Mouse (Mus musculus) lung, embryonic 15.5 days (tissue): ENCODE measurements around the gene C130050O18Rik. TPM values are rescaled to one million over a fixed set of nuclear protein-coding genes. Genes with fewer than 3 reads are reported as not detected.
A peak's percentile ranks its signal among the peaks of the same experiment; 100 is the strongest.
"Not testable (repeated sequence)": the region's sequence is repeated elsewhere in the genome, so short reads cannot be mapped to it uniquely, and the experiment has no call there.

ENCODE experiments used
- ATAC-seq: fragments of 200-750 bp; cut with Nextera tagmentation; 2 replicates; pipeline ENCODE4 v1.8.0; 2017; ENCODE audit warnings: moderate number of reproducible peaks, borderline replicate concordance; ENCODE audit not compliant: low FRiP score, low TSS enrichment; ENCODE audit errors: extremely low read depth
- H3K27ac ChIP-seq: fragments of 300-500 bp; sonication (generic); 2 replicates; pipeline ENCODE4 v1.5.1; 2015; ENCODE audit warnings: moderate library complexity, mild to moderate bottlenecking, inconsistent platforms
- H3K27me3 ChIP-seq: fragments of 300-500 bp; sonication (generic); 2 replicates; pipeline ENCODE4 v1.6.1; 2015; ENCODE audit warnings: inconsistent platforms
- H3K36me3 ChIP-seq: fragments of 300-500 bp; sonication (generic); 2 replicates; pipeline ENCODE4 v1.6.1; 2015; ENCODE audit warnings: inconsistent platforms
- H3K4me1 ChIP-seq: fragments of 300-500 bp; sonication (generic); 2 replicates; pipeline ENCODE4 v1.6.1; 2015; ENCODE audit warnings: inconsistent platforms
- H3K4me2 ChIP-seq: fragments of 300-500 bp; sonication (generic); 2 replicates; pipeline ENCODE4 v1.6.1; 2015; ENCODE audit warnings: inconsistent platforms, mild to moderate bottlenecking, moderate library complexity
- H3K4me3 ChIP-seq: fragments of 300-500 bp; sonication (generic); 2 replicates; pipeline ENCODE4 v1.5.1; 2015; ENCODE audit warnings: mild to moderate bottlenecking, inconsistent platforms
- H3K9ac ChIP-seq: fragments of 300-500 bp; sonication (generic); 2 replicates; pipeline ENCODE4 v1.6.1; 2015; ENCODE audit warnings: inconsistent platforms
- H3K9me3 ChIP-seq: fragments of 300-500 bp; sonication (generic); 2 replicates; pipeline ENCODE4 v1.6.1; 2016; ENCODE audit warnings: inconsistent platforms
- WGBS: fragments of 180-500 bp; shearing (Covaris S2); methylation state at CpG from one replicate; pipeline ENCODE4 v1.1.7; 2015; 5-methylcytosine and 5-hydroxymethylcytosine counted together
- polyA plus RNA-seq: library from polyadenylated mRNA; unstranded; fragments of >200 nt; fragmentation: Nextera tagmentation; extraction: Ambion mirVana; gene quantifications from 2 replicates; pipeline ENCODE4 v1.2.1, GENCODE M21; 2015

C130050O18Rik gene
- polyA plus RNA-seq, 1 experiment from 2014 or later, result 1.0 TPM

- H3K4me2 ChIP-seq, result peak overlapping the region; percentile 32
- no peak for ATAC-seq
- no peaks in the 10 kb centered on the region for H3K27me3 ChIP-seq
- 73% methylated on average over 18 of the region's 18 CpGs for WGBS
- H3K9ac ChIP-seq, result no peak overlapping the region
- H3K36me3 ChIP-seq, result no peaks in the 10 kb centered on the region
- H3K9me3 ChIP-seq, result no peaks in the 10 kb centered on the region
- H3K27ac ChIP-seq, result peak overlapping the region; percentile 81
- H3K4me3 ChIP-seq, result peak overlapping the region; percentile 6; the same call in 1 of the 2 replicates
- H3K4me1 ChIP-seq, result peaks cover 67% of the 10 kb centered on the region
Measured at GRCm38 (mm10) chr5:139381586-139382513, 23.2 kb upstream of the C130050O18Rik start.

DNA sequence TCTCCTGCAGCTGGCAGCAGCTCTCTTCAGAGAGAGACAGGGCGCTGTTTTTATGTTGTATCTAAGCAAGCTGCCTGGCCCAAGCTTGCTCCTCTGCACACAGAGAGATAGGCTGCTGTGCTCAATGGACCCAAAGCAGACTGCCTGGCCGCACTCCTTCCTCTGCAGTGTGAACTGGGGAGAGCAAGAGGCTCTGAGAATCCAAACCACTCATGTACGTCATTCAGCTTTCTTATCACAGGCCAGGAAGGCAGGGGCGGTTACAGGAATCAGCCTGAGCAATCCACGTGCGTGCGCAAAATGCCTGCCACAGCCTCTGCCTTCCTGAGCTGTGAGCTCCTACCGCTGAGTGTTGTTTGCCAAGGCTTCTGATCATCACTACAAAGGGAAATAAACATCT is 22.3 kb upstream of the C130050O18Rik start:
- peak overlapping the region; percentile 32; the same call in 1 of the 2 replicates for H3K4me2 ChIP-seq
- no peaks in the 10 kb centered on the region for H3K36me3 ChIP-seq
- peaks cover 66% of the 10 kb centered on the region for H3K4me1 ChIP-seq
- ATAC-seq, result no peak
- no peak overlapping the region for H3K4me3 ChIP-seq
- H3K27me3 ChIP-seq, result no peaks in the 10 kb centered on the region
- no peaks in the 10 kb centered on the region for H3K9me3 ChIP-seq
- H3K9ac ChIP-seq, result no peak overlapping the region
- WGBS, result 34% methylated on average over 8 of the region's 8 CpGs
- H3K27ac ChIP-seq, result peak overlapping the region; percentile 81

- H3K9ac ChIP-seq, result no peak overlapping the region
- no peaks in the 10 kb centered on the region for H3K9me3 ChIP-seq
- H3K36me3 ChIP-seq, result no peaks in the 10 kb centered on the region
- H3K4me3 ChIP-seq, result no peak overlapping the region
- ATAC-seq, result no peak
- H3K4me2 ChIP-seq, result peak overlapping the region; percentile 32; the same call in 1 of the 2 replicates
- H3K27ac ChIP-seq, result peak overlapping the region; percentile 81
- WGBS, result 70% methylated on average over 9 of the region's 9 CpGs
- no peaks in the 10 kb centered on the region for H3K27me3 ChIP-seq
- H3K4me1 ChIP-seq, result peaks cover 66% of the 10 kb centered on the region
Measured at GRCm38 (mm10) chr5:139383234-139383633, 21.8 kb upstream of the C130050O18Rik start.

DNA sequence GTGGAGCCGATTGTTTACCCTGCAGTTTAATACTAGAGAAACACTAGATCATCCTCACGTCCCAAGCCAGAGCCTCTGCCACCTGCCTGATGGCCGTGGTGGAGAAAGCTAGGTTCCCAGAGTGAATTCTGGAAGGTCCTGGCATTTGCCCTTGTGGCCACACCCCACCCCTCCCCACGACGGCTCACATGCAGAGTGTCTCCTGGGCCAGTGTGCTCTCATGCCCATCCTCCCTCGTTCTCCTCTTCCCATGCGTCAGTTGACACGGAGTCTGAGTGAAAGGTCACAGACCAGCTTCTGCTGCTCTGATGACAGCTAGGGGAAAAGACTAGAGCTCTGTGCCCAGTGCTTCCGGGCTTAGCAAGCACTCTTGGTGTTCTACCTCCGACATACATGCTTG is 20.5 kb upstream of the C130050O18Rik start:
- no peak overlapping the region for H3K9ac ChIP-seq
- H3K4me1 ChIP-seq, result peaks cover 66% of the 10 kb centered on the region
- 29% methylated on average over 10 of the region's 10 CpGs for WGBS
- H3K4me2 ChIP-seq, result no peak overlapping the region
- H3K27me3 ChIP-seq, result no peaks in the 10 kb centered on the region
- H3K27ac ChIP-seq, result no peak overlapping the region
- no peaks in the 10 kb centered on the region for H3K36me3 ChIP-seq
- no peak overlapping the region for H3K4me3 ChIP-seq
- no peak for ATAC-seq
- no peaks in the 10 kb centered on the region for H3K9me3 ChIP-seq

DNA sequence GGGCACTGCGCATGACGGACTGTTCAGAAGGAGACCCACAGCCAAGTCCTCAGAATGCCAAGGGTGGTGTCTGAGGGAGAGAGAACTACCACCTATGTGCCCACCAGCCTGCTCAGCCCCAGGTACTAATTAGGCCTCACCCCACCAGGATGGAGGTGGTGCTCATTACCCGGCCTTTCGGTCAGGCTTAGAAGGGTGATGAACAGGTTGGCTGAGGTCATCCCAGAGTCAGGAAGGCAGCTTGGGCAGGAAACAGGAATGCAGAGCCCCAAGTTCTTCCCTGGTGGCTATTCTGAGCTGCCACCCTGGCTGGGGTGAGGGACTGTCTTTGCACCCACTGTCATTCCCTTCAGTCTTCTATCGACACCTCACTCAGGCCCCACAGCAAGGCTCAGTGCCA is 19.0 kb upstream of the C130050O18Rik start:
- H3K4me1 ChIP-seq, result peaks cover 68% of the 10 kb centered on the region
- H3K27me3 ChIP-seq, result no peaks in the 10 kb centered on the region
- H3K4me3 ChIP-seq, result no peak overlapping the region
- H3K9ac ChIP-seq, result no peak overlapping the region
- no peaks in the 10 kb centered on the region for H3K9me3 ChIP-seq
- H3K27ac ChIP-seq, result no peak overlapping the region
- 91% methylated on average over 5 of the region's 5 CpGs for WGBS
- ATAC-seq, result no peak
- H3K4me2 ChIP-seq, result no peak overlapping the region
- H3K36me3 ChIP-seq, result no peaks in the 10 kb centered on the region

GRCm38 (mm10) chr5:139387329-139388194 is 17.5 kb upstream of the C130050O18Rik start:
- Histone ChIP-seq H3K4me3 (no peak overlapping the region), H3K27ac (peak overlapping the region; percentile 74), H3K4me2 (no peak overlapping the region), H3K27me3 (no peaks in the 10 kb centered on the region), H3K36me3 (no peaks in the 10 kb centered on the region; the same call in 1 of the 2 replicates), H3K4me1 (peaks cover 59% of the 10 kb centered on the region), H3K9me3 (no peaks in the 10 kb centered on the region), H3K9ac (no peak overlapping the region)
- WGBS, result 76% methylated on average over 10 of the region's 10 CpGs
- no peak for ATAC-seq

- Histone ChIP-seq H3K4me3 (no peak overlapping the region), H3K9me3 (no peaks in the 10 kb centered on the region), H3K27me3 (no peaks in the 10 kb centered on the region), H3K27ac (peak overlapping the region; percentile 74), H3K9ac (no peak overlapping the region), H3K4me1 (peaks cover 53% of the 10 kb centered on the region), H3K4me2 (no peak overlapping the region), H3K36me3 (no peaks in the 10 kb centered on the region; the same call in 1 of the 2 replicates)
- ATAC-seq, result no peak
- WGBS, result 47% methylated on average over 4 of the region's 4 CpGs
Measured at GRCm38 (mm10) chr5:139388195-139388570, 16.9 kb upstream of the C130050O18Rik start.

DNA sequence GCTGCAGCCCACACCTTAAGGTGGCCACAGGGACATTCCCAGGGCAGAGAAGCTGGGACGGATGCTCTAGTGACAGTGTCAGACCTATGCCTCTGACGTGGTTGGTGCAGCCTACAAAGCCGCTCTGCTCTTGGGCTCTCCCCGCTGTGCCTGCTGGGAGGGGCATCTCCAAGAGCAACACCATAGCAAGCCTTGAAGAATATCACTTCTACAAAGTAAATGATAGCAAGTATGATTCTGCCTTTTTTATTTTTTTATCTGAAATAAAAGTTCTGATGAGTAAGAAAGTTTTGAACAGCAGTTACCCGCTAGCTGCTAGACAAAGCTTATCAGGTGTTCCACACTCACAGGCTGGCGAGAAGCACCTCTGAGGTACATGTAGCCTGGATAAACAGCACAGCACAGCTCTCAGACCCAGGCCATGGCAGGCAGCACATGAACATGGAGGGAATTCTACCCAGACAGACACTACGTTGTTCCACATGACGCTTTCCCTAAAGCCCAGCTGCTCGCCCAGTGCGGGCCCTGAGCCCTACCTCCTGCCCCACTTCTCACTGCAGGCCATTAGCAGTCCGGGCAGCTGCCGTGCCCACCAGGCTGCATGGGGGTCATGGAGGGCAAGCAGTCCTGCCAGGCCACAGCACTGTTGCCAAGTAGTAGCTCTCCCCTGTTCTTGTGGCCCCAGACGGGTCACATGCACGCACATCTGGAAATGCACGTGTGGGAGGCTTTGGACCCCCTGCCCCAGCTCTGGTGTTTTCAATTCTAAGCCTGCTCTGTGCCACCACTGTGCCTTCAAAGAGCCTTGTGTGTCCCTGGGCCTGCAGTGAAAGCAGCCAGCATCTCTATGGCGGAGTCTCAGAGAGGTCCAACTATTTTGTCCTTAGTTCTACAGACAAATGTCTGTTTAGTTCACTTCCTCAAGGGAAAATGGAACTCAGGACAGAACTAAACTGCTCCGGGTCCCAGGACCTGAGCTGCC is 16.1 kb upstream of the C130050O18Rik start:
- Histone ChIP-seq H3K9ac (no peak overlapping the region), H3K36me3 (peaks cover 2% of the 10 kb centered on the region; the same call in 1 of the 2 replicates), H3K4me3 (no peak overlapping the region), H3K27me3 (no peaks in the 10 kb centered on the region), H3K4me2 (no peak overlapping the region), H3K27ac (peak overlapping the region; percentile 74), H3K4me1 (peaks cover 47% of the 10 kb centered on the region), H3K9me3 (no peaks in the 10 kb centered on the region)
- 61% methylated on average over 17 of the region's 17 CpGs for WGBS
- ATAC-seq, result no peak

- peak; percentile 81 for ATAC-seq
- H3K9ac ChIP-seq, result no peak overlapping the region
Measured at GRCm38 (mm10) chr5:139389676-139390061, 15.4 kb upstream of the C130050O18Rik start.

DNA sequence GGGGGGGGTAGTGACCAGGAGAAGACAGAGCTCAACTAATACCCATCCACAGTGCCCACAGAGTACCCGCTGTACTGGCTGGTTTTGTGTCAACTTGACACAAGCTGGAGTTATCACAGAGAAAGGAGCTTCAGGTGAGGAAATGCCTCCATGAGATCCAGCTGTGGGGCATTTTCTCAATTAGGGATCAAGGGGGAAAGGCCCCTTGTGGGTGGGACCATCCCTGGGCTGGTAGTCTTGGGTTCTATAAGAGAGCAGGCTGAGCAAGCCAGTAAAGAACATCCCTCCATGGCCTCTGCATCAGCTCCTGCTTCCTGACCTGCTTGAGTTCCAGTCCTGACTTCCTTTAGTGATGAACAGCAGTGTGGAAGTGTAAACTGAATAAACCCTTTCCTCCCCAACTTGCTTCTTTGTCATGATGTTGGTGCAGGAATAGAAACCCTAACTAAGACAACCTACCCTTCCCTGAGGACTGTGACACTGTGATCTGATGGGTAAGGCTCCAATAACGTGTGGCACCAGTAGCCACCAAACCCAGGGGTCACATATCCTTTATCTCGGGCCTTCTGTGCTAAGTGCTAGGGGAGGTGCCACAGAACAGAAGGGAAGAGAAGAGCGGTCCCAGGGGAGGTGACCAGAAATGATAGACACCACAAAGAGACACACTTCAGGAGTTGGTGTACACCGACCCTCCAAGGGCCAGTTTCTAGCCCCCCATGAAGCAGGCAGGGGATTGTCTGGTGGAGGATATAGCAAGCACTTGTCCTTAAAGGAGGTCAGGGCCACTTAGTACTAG is 14.6 kb upstream of the C130050O18Rik start:
- ATAC-seq, H3K9ac ChIP-seq, H3K9me3 ChIP-seq, H3K36me3 ChIP-seq, H3K27me3 ChIP-seq, H3K4me2 ChIP-seq, H3K27ac ChIP-seq, H3K4me3 ChIP-seq: not testable (repeated sequence)
- peaks cover 38% of the 10 kb centered on the region for H3K4me1 ChIP-seq
- WGBS, result 65% methylated on average over 5 of the region's 5 CpGs

More at GRCm38 (mm10) chr5:139389676-139390061, 15.4 kb upstream of the C130050O18Rik start:
- Histone ChIP-seq H3K9me3 (no peaks in the 10 kb centered on the region), H3K4me2 (no peak overlapping the region), H3K27ac (peak overlapping the region; percentile 74), H3K4me3 (no peak overlapping the region), H3K27me3 (no peaks in the 10 kb centered on the region), H3K36me3 (peaks cover 5% of the 10 kb centered on the region; the same call in 1 of the 2 replicates), H3K4me1 (peaks cover 41% of the 10 kb centered on the region)
- 6% methylated on average over 6 of the region's 6 CpGs for WGBS
